Mouse (Mus musculus): ENCODE results near the gene Cd48.
"Not testable (repeated sequence)": the region's sequence is repeated elsewhere in the genome, so short reads cannot be mapped to it uniquely, and the experiment has no call there.

DNA sequence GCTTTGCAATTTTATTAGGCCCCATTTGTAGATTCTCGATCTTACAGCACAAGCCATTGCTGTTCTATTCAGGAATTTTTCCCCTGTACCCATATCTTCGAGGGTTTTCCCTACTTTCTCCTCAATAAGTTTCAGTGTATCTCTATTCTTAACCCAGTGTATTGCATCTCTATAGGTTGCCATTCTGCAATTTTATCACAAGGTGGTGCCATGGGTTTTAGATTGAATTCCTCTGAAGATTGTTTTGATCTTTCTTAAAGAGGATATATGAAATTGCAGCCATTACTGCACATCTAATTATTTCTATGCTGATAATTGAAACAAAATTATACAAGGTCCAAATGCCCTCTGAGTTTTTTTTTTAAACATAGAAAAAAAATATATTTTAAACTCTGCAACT is 9.4 kb upstream of the Cd48 start:
- not testable (repeated sequence) for TF ChIP-seq CTCF, POLR2A (IDR thresholded peaks at IDR 0.05; ENCODE audit: insufficient read depth, low read depth, low read length)

Data from olfactory bulb, adult 2 months (tissue).